Mouse (Mus musculus): ENCODE measurements at regions not wholly inside any gene's neighbourhood (a gene's known extent, or its start where the extent isn't known, plus 50 kb on each side); places are given as distances from the start of the nearest gene placed in this dataset.

DNA sequence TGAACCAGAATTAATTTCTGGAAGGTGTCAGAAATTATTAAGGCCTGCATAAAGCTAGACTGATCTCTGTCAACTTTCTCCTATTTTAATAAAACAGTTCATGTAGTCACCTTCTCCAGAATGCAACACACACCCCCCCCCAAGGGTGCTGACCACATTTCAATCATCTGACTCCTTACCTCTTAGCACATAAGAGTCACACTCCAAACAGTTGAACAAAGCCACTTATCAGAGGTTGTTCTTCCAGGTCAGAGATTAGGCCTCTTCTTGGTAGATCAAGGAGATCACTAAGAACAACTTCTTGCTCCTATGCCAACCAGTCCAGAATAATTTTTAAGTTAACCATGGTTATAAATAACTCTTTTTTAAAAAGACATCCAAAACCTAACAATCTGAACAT, 86.0 kb upstream of the 2610301B20Rik start:
- H3K27ac ChIP-seq: no peak overlapping the region
- H3K4me3 ChIP-seq: no peak overlapping the region
- no peak for DNase-seq (ENCODE audit: extremely low spot score in 1 of 2, low spot score in 2 of 2)
- intact Hi-C loops (cut with DNase I): no loop called here
- TF ChIP-seq CTCF (IDR thresholded peaks at IDR 0.05): no peak

DNA sequence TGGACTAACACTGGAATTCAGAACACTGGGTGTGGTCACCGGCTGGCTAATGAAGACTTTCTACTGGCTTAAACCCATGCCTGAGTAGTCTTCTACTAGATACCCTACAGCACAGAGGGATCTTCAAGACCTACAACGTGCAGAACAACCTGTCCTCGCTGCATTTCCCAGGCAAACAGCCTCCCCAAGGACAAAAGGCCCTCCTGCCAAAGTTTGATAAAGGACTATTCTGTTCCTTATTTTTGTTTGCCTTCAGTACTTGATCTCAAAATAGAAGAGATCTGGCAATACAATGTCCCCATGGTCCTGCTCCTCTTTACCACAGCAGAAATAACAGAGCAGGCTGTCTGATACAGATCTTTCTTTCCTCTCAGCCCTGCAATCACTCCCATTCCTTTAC, 85.2 kb upstream of the 2610301B20Rik start:
- intact Hi-C loops (cut with DNase I): no loop called here
- Histone ChIP-seq H3K27ac (no peak overlapping the region), H3K4me3 (no peak overlapping the region)
- TF ChIP-seq CTCF (IDR thresholded peaks at IDR 0.05): no peak
- no peak for DNase-seq (ENCODE audit: extremely low spot score in 1 of 2, low spot score in 2 of 2)

DNA sequence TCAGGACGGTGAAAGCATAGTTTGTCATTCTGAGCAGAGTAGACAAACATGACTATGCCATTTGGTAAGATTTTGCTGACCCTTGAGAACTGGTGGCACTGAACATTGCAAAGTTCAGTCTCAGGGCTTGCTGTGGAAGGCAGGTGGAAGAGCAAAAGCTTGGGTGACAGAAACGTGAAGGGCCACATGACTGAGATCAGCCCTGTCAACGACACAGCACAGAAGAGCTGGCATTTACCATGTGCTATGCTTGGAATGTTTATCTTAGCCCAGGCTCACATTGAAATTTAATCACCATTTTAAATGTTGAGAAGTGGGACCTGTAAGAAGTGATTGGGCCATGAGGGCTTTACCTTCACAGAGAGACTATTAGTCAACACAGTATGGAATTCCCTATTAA, 81.7 kb upstream of the 2610301B20Rik start:
- no peak for DNase-seq (ENCODE audit: extremely low spot score in 1 of 2, low spot score in 2 of 2)

DNA sequence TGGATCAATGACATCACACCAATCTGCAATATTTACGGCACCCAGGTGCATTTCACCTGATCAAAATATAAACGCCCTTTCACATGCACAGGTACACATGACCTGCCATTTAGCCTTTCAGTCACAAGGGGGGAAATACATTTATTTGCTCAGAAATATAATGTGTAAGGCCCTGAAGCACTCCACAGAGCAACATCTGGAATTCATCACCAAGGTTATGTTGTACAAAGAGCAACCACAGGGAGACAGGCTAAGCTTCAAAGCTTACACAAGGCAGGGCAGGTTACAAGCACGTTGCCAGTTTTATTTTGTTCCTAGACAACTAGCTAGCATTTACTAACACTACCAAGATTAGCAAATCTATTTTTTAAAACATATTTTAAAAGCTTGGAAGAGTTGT, 79.8 kb upstream of the 2610301B20Rik start:
- no peak overlapping the region for H3K4me3 ChIP-seq
- intact Hi-C loops (cut with DNase I): no loop called here
- no peak for DNase-seq (ENCODE audit: extremely low spot score in 1 of 2, low spot score in 2 of 2)
- no peak for TF ChIP-seq CTCF (IDR thresholded peaks at IDR 0.05)
- no peak overlapping the region for H3K27ac ChIP-seq

More for the DNA sequence above, 81.7 kb upstream of the 2610301B20Rik start:
- H3K27ac ChIP-seq: no peak overlapping the region
- no peak overlapping the region for H3K4me3 ChIP-seq
- intact Hi-C loops (cut with DNase I): no loop called here
- no peak for TF ChIP-seq CTCF (IDR thresholded peaks at IDR 0.05)

GRCm38 (mm10) chr4:10800780-10801553, 73.3 kb upstream of the 2610301B20Rik start:
- intact Hi-C loops (cut with DNase I): no loop called here
- Histone ChIP-seq H3K4me3 (no peak overlapping the region), H3K27ac (no peak overlapping the region)
- no peak for TF ChIP-seq CTCF (IDR thresholded peaks at IDR 0.05)
- no peak for DNase-seq (ENCODE audit: extremely low spot score in 1 of 2, low spot score in 2 of 2)

GRCm38 (mm10) chr4:10804735-10805134, 69.6 kb upstream of the 2610301B20Rik start:
- Histone ChIP-seq H3K27ac (no peak overlapping the region), H3K4me3 (no peak overlapping the region)
- no peak for DNase-seq (ENCODE audit: extremely low spot score in 1 of 2, low spot score in 2 of 2)
- intact Hi-C loops (cut with DNase I): no loop called here
- TF ChIP-seq CTCF (IDR thresholded peaks at IDR 0.05): peak; percentile 37

DNA sequence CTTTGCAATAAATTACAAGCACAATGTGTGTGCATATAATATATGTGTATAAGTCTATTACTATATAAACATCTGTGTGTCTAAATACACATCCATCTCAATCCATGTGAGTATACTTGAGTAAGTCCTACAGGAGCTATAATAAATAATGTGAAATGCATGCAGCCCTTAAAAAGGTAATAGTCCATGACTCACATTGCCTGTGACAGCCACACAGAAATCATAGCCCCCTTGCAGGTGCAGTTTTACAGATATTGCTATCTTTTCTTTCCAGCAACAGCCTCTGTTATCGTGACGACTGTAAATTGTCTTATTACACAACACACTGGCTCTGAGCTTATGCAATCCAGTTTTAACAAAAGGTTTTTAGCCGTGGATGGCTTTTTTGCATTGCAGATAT, 67.0 kb upstream of the 2610301B20Rik start:
- Histone ChIP-seq H3K4me3 (no peak overlapping the region), H3K27ac (no peak overlapping the region)
- no peak for DNase-seq (ENCODE audit: extremely low spot score in 1 of 2, low spot score in 2 of 2)
- no peak for TF ChIP-seq CTCF (IDR thresholded peaks at IDR 0.05)
- intact Hi-C loops (cut with DNase I): no loop called here

DNA sequence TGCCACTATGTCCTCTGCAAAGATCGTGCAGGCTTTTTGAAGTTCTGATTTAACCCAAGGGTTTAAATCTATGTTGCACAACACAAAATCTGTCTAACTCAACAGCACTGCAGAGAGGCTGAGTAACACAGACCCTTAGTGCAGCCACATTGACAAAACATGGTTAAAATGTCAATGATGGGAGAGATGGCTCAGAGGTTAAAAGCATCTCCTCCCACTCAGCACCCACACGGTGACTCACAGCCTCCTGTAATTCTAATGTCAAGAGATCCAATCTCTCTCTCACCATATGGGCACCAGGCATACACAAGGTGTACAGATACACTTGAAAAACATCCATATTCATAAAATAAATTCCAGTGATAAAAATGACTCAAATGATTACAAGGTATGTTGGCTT, 61.4 kb upstream of the 2610301B20Rik start:
- intact Hi-C loops (cut with DNase I): no loop called here
- Histone ChIP-seq H3K4me3 (no peak overlapping the region), H3K27ac (no peak overlapping the region)
- TF ChIP-seq CTCF (IDR thresholded peaks at IDR 0.05): no peak
- no peak for DNase-seq (ENCODE audit: extremely low spot score in 1 of 2, low spot score in 2 of 2)
